Mouse (Mus musculus) neural tube, embryonic 15.5 days (tissue): Measurements from ENCODE around the gene Gad1. TPM values are rescaled to one million over a fixed set of nuclear protein-coding genes. Genes with fewer than 3 reads are reported as not detected.

ENCODE experiments used
- ATAC-seq: fragments of 200-750 bp; cut with Nextera tagmentation; 2 replicates; pipeline ENCODE4 v1.8.0; 2017; ENCODE audit warnings: mild to moderate bottlenecking, moderate TSS enrichment, moderate library complexity; ENCODE audit not compliant: low FRiP score
- H3K27ac ChIP-seq: fragments of 300-500 bp; sonication (generic); replicated peaks from 2 replicates; pipeline ENCODE4 v1.5.1; 2015; ENCODE audit warnings: mild to moderate bottlenecking, inconsistent platforms
- H3K27me3 ChIP-seq: fragments of 300-500 bp; sonication (generic); replicated peaks from 2 replicates; pipeline ENCODE4 v1.6.1; 2015; ENCODE audit warnings: inconsistent platforms
- H3K36me3 ChIP-seq: fragments of 300-500 bp; sonication (generic); 2 replicates; pipeline ENCODE4 v1.6.1; 2015; ENCODE audit warnings: inconsistent platforms
- H3K4me1 ChIP-seq: fragments of 300-500 bp; sonication (generic); 2 replicates; pipeline ENCODE4 v1.6.1; 2015; ENCODE audit warnings: inconsistent platforms
- H3K4me2 ChIP-seq: fragments of 300-500 bp; sonication (generic); 2 replicates; pipeline ENCODE4 v1.6.1; 2015; ENCODE audit warnings: inconsistent platforms, mild to moderate bottlenecking, moderate library complexity
- H3K4me3 ChIP-seq: fragments of 300-500 bp; sonication (generic); replicated peaks from 2 replicates; pipeline ENCODE4 v1.5.1; 2015; ENCODE audit warnings: mild to moderate bottlenecking, inconsistent platforms
- H3K9ac ChIP-seq: fragments of 300-500 bp; sonication (generic); replicated peaks from 2 replicates; pipeline ENCODE4 v1.6.1; 2015; ENCODE audit warnings: mild to moderate bottlenecking, inconsistent platforms
- H3K9me3 ChIP-seq: fragments of 300-500 bp; sonication (generic); replicated peaks from 2 replicates; pipeline ENCODE4 v1.6.1; 2016; ENCODE audit warnings: inconsistent platforms
- WGBS: fragments of 180-500 bp; shearing (Covaris S2); methylation state at CpG from one replicate; pipeline ENCODE4 v1.1.7; 2015; ENCODE audit warnings: mixed read lengths; 5-methylcytosine and 5-hydroxymethylcytosine counted together
- polyA plus RNA-seq: library from polyadenylated mRNA; unstranded; fragments of >200 nt; fragmentation: Nextera tagmentation; extraction: Ambion mirVana; gene quantifications from 2 replicates; pipeline ENCODE4 v1.2.1, GENCODE M21; 2015

Gad1 gene
- polyA plus RNA-seq, 1 experiment from 2014 or later, result 96.5 TPM

GRCm38 (mm10) chr2:70558112-70558842 is 5.4 kb downstream of the Gad1 start:
- Histone ChIP-seq H3K9ac (no peak overlapping the region), H3K4me2 (peak overlapping the region; percentile 39), H3K9me3 (no peaks in the 10 kb centered on the region), H3K27me3 (peaks cover 37% of the 10 kb centered on the region), H3K4me3 (peak overlapping the region; percentile 32), H3K27ac (peak overlapping the region; percentile 62), H3K36me3 (no peaks in the 10 kb centered on the region), H3K4me1 (peaks cover 34% of the 10 kb centered on the region)
- 4% methylated on average over 17 of the region's 18 CpGs for WGBS
- ATAC-seq, result peak; percentile 72; the same call in 1 of the 2 replicates

GRCm38 (mm10) chr2:70558843-70559451 is 6.1 kb downstream of the Gad1 start:
- 7% methylated on average over 24 of the region's 24 CpGs for WGBS
- H3K27me3 ChIP-seq, result peaks cover 42% of the 10 kb centered on the region

GRCm38 (mm10) chr2:70559520-70559919 is 6.6 kb downstream of the Gad1 start:
- 2% methylated on average over 13 of the region's 13 CpGs for WGBS
- ATAC-seq, result no peak
- H3K4me2 ChIP-seq, result peak overlapping the region; percentile 39
- peaks cover 38% of the 10 kb centered on the region for H3K4me1 ChIP-seq
- H3K36me3 ChIP-seq, result no peaks in the 10 kb centered on the region
- peaks cover 47% of the 10 kb centered on the region for H3K27me3 ChIP-seq
- H3K9ac ChIP-seq, result no peak overlapping the region
- peak overlapping the region; percentile 32 for H3K4me3 ChIP-seq
- peak overlapping the region; percentile 69 for H3K27ac ChIP-seq
- H3K9me3 ChIP-seq, result no peaks in the 10 kb centered on the region

More at GRCm38 (mm10) chr2:70558843-70559451, 6.1 kb downstream of the Gad1 start:
- Histone ChIP-seq H3K27ac (peak overlapping the region; percentile 69), H3K4me2 (peak overlapping the region; percentile 39), H3K9me3 (no peaks in the 10 kb centered on the region), H3K9ac (no peak overlapping the region), H3K4me3 (peak overlapping the region; percentile 32), H3K4me1 (peaks cover 38% of the 10 kb centered on the region), H3K36me3 (no peaks in the 10 kb centered on the region)
- ATAC-seq, result no peak

- Histone ChIP-seq H3K27me3 (peaks cover 60% of the 10 kb centered on the region), H3K4me2 (peak overlapping the region; percentile 60), H3K27ac (peak overlapping the region; percentile 90), H3K4me3 (peak overlapping the region; percentile 50), H3K9me3 (no peaks in the 10 kb centered on the region), H3K36me3 (no peaks in the 10 kb centered on the region), H3K4me1 (peaks cover 42% of the 10 kb centered on the region), H3K9ac (peak overlapping the region; percentile 61)
- under 1% methylated on average over 29 of the region's 29 CpGs for WGBS
- peak; percentile 45 for ATAC-seq
Observed at GRCm38 (mm10) chr2:70561077-70561795, 8.4 kb downstream of the Gad1 start.

- Histone ChIP-seq H3K9me3 (no peaks in the 10 kb centered on the region), H3K27ac (peak overlapping the region; percentile 90), H3K4me2 (peak overlapping the region; percentile 60), H3K4me3 (peak overlapping the region; percentile 50), H3K4me1 (peaks cover 50% of the 10 kb centered on the region), H3K27me3 (peaks cover 65% of the 10 kb centered on the region), H3K9ac (peak overlapping the region; percentile 61), H3K36me3 (no peaks in the 10 kb centered on the region)
- ATAC-seq, result peak; percentile 4; the same call in 1 of the 2 replicates
- WGBS, result under 1% methylated on average over 42 of the region's 42 CpGs
Observed at GRCm38 (mm10) chr2:70562011-70562491, 9.2 kb downstream of the Gad1 start.

GRCm38 (mm10) chr2:70562611-70562980 is 9.7 kb downstream of the Gad1 start:
- peaks cover 69% of the 10 kb centered on the region for H3K27me3 ChIP-seq
- H3K36me3 ChIP-seq, result no peaks in the 10 kb centered on the region
- ATAC-seq, result no peak
- H3K4me2 ChIP-seq, result peak overlapping the region; percentile 60
- peak overlapping the region; percentile 90 for H3K27ac ChIP-seq
- 1% methylated on average over 23 of the region's 34 CpGs for WGBS
- peak overlapping the region; percentile 61 for H3K9ac ChIP-seq
- peak overlapping the region; percentile 50 for H3K4me3 ChIP-seq
- peaks cover 56% of the 10 kb centered on the region for H3K4me1 ChIP-seq
- no peaks in the 10 kb centered on the region for H3K9me3 ChIP-seq

GRCm38 (mm10) chr2:70562981-70563671 is 10.3 kb downstream of the Gad1 start:
- peak overlapping the region; percentile 90 for H3K27ac ChIP-seq
- ATAC-seq, result no peak
- peak overlapping the region; percentile 60 for H3K4me2 ChIP-seq
- H3K4me1 ChIP-seq, result peaks cover 57% of the 10 kb centered on the region
- no peaks in the 10 kb centered on the region for H3K9me3 ChIP-seq
- peaks cover 69% of the 10 kb centered on the region for H3K27me3 ChIP-seq
- no peaks in the 10 kb centered on the region for H3K36me3 ChIP-seq
- H3K4me3 ChIP-seq, result peak overlapping the region; percentile 50
- H3K9ac ChIP-seq, result peak overlapping the region; percentile 61
- WGBS, result under 1% methylated on average over 38 of the region's 40 CpGs

- H3K4me1 ChIP-seq, result peaks cover 63% of the 10 kb centered on the region
- peak overlapping the region; percentile 61 for H3K9ac ChIP-seq
- WGBS, result under 1% methylated on average over 38 of the region's 38 CpGs
- ATAC-seq, result no peak
- H3K4me3 ChIP-seq, result peak overlapping the region; percentile 50
- peaks cover 72% of the 10 kb centered on the region for H3K27me3 ChIP-seq
- no peaks in the 10 kb centered on the region for H3K9me3 ChIP-seq
- no peaks in the 10 kb centered on the region for H3K36me3 ChIP-seq
- H3K27ac ChIP-seq, result peak overlapping the region; percentile 90
- H3K4me2 ChIP-seq, result peak overlapping the region; percentile 60
Observed at GRCm38 (mm10) chr2:70563721-70564645, 11.1 kb downstream of the Gad1 start.

GRCm38 (mm10) chr2:70564646-70565315 is 11.9 kb downstream of the Gad1 start:
- peak overlapping the region; percentile 61 for H3K9ac ChIP-seq
- H3K36me3 ChIP-seq, result no peaks in the 10 kb centered on the region
- peaks cover 67% of the 10 kb centered on the region for H3K4me1 ChIP-seq
- peaks cover 74% of the 10 kb centered on the region for H3K27me3 ChIP-seq
- no peaks in the 10 kb centered on the region for H3K9me3 ChIP-seq
- peak overlapping the region; percentile 90 for H3K27ac ChIP-seq
- ATAC-seq, result 0 out of 2 replicates have a peak, but pooled peaks have one; percentile 14
- under 1% methylated on average over 15 of the region's 15 CpGs for WGBS
- peak overlapping the region; percentile 60 for H3K4me2 ChIP-seq
- peak overlapping the region; percentile 50 for H3K4me3 ChIP-seq
